Mouse (Mus musculus) heart, embryonic 16.5 days (tissue): ENCODE measurements around the gene Pdlim4. TPM values are rescaled to one million over a fixed set of nuclear protein-coding genes. Genes with fewer than 3 reads are reported as not detected.
"Not testable (repeated sequence)": the region's sequence is repeated elsewhere in the genome, so short reads cannot be mapped to it uniquely, and the experiment has no call there.

ENCODE experiments used
- ATAC-seq: fragments of 200-750 bp; cut with Nextera tagmentation; replicated peaks from 2 replicates; pipeline ENCODE4 v1.8.0; 2017; ENCODE audit warnings: moderate number of reproducible peaks; ENCODE audit not compliant: insufficient read depth, low FRiP score; ENCODE audit errors: extremely low read depth
- H3K27ac ChIP-seq: fragments of 300-500 bp; sonication (generic); 2 replicates; pipeline ENCODE4 v1.5.1; 2014; ENCODE audit warnings: mild to moderate bottlenecking, low read length, control low read depth, moderate library complexity
- H3K27me3 ChIP-seq: fragments of 300-500 bp; sonication (generic); 2 replicates; pipeline ENCODE4 v1.6.1; 2014; ENCODE audit warnings: low read length, mixed read lengths; ENCODE audit not compliant: control insufficient read depth, insufficient read depth
- H3K36me3 ChIP-seq: fragments of 300-500 bp; sonication (generic); 2 replicates; pipeline ENCODE4 v1.6.1; 2014; ENCODE audit not compliant: control insufficient read depth, insufficient read depth
- H3K4me1 ChIP-seq: fragments of 300-500 bp; sonication (generic); 2 replicates; pipeline ENCODE4 v1.6.1; 2014; ENCODE audit warnings: low read length, mixed read lengths; ENCODE audit not compliant: control insufficient read depth, insufficient read depth
- H3K4me2 ChIP-seq: fragments of 300-500 bp; sonication (generic); 2 replicates; pipeline ENCODE4 v1.6.1; 2014; ENCODE audit warnings: low read depth, mild to moderate bottlenecking, control low read depth, low read length
- H3K4me3 ChIP-seq: fragments of 300-500 bp; sonication (generic); 2 replicates; pipeline ENCODE4 v1.5.1; 2014; ENCODE audit warnings: mild to moderate bottlenecking, control low read depth, low read length
- H3K9ac ChIP-seq: fragments of 300-500 bp; sonication (generic); 2 replicates; pipeline ENCODE4 v1.6.1; 2014; ENCODE audit warnings: low read length, control low read depth
- H3K9me3 ChIP-seq: fragments of 300-500 bp; sonication (generic); replicated peaks from 2 replicates; pipeline ENCODE4 v1.6.1; 2016; ENCODE audit warnings: low read length; ENCODE audit not compliant: control insufficient read depth
- WGBS: fragments of 180-500 bp; shearing (Covaris S2); extraction: QIAGEN DNeasy Blood & Tissue Kit; methylation state at CpG from one replicate; pipeline ENCODE4 v1.1.7; 2014; 5-methylcytosine and 5-hydroxymethylcytosine counted together
- polyA plus RNA-seq: library from polyadenylated mRNA; unstranded; fragments of >200 nt; fragmentation: Nextera tagmentation; extraction: Ambion mirVana; gene quantifications from 2 replicates; pipeline ENCODE4 v1.2.1, GENCODE M21; 2015

Gene Pdlim4
- polyA plus RNA-seq, 1 experiment from 2014 or later, result 26.4 TPM

GRCm38 (mm10) chr11:54006362-54006761 is 62.5 kb downstream of the Pdlim4 start:
- H3K9ac ChIP-seq, H3K36me3 ChIP-seq, ATAC-seq, H3K9me3 ChIP-seq, H3K27ac ChIP-seq, H3K4me3 ChIP-seq, H3K4me1 ChIP-seq, H3K27me3 ChIP-seq, H3K4me2 ChIP-seq: not testable (repeated sequence)
- 48% methylated on average over 5 of the region's 5 CpGs for WGBS

Other genes starting within 250 kb of the Pdlim4 start
- gene Gm12216, start 209.8 kb downstream of the Pdlim4 start, polyA plus RNA-seq, result 1.4 and 2.7 TPM in 2 replicates
- 9.0 and 10.6 TPM in 2 replicates for gene Slc22a5, start 177.4 kb downstream of the Pdlim4 start, polyA plus RNA-seq
- gene Slc22a21, start 88.7 kb downstream of the Pdlim4 start, polyA plus RNA-seq, result 2.0 and 2.5 TPM in 2 replicates
- 1.1 and 1.2 TPM in 2 replicates for gene Slc22a4, start 40.9 kb downstream of the Pdlim4 start, polyA plus RNA-seq
- 53.3 and 61.1 TPM in 2 replicates for gene P4ha2, start 31.1 kb upstream of the Pdlim4 start, polyA plus RNA-seq
- not detected in 2 replicates for gene Csf2, start 180.7 kb upstream of the Pdlim4 start, polyA plus RNA-seq
- not detected in 2 replicates for gene Il3, start 198.3 kb upstream of the Pdlim4 start, polyA plus RNA-seq
- gene Acsl6, start 234.8 kb upstream of the Pdlim4 start, polyA plus RNA-seq, result 0.37 and 0.66 TPM in 2 replicates